Mouse (Mus musculus): ENCODE results near the gene Hsd11b1. TPM values are rescaled to one million over a fixed set of nuclear protein-coding genes. Genes with fewer than 3 reads are reported as not detected.

Hsd11b1 gene
- total RNA-seq, 2 experiments from 2014 or later, result 11.5 to 58.0 TPM

GRCm38 (mm10) chr1:193252616-193253015 lies 11.3 kb downstream of the Hsd11b1 start:
- no peak for ATAC-seq (replicated peaks; ENCODE audit: low FRiP score, poor library complexity, severe bottlenecking)

- no peak for ATAC-seq (replicated peaks; ENCODE audit: low FRiP score, poor library complexity, severe bottlenecking)
Observed at GRCm38 (mm10) chr1:193251386-193251785, 12.5 kb downstream of the Hsd11b1 start.

GRCm38 (mm10) chr1:193250026-193250425 lies 13.8 kb downstream of the Hsd11b1 start:
- no peak for ATAC-seq (replicated peaks; ENCODE audit: low FRiP score, poor library complexity, severe bottlenecking)

- ATAC-seq (replicated peaks; ENCODE audit: low FRiP score, poor library complexity, severe bottlenecking), result no peak
Observed at GRCm38 (mm10) chr1:193244235-193244634, 19.6 kb downstream of the Hsd11b1 start.

GRCm38 (mm10) chr1:193243571-193244193 lies 20.2 kb downstream of the Hsd11b1 start:
- no peak for ATAC-seq (replicated peaks; ENCODE audit: low FRiP score, poor library complexity, severe bottlenecking)

- no peak for ATAC-seq (replicated peaks; ENCODE audit: low FRiP score, poor library complexity, severe bottlenecking)
Observed at GRCm38 (mm10) chr1:193242863-193243262, 21.0 kb downstream of the Hsd11b1 start.

- ATAC-seq (replicated peaks; ENCODE audit: low FRiP score, poor library complexity, severe bottlenecking), result no peak; the same call in 1 of the 2 replicates
Observed at GRCm38 (mm10) chr1:193242238-193242637, 21.6 kb downstream of the Hsd11b1 start.

GRCm38 (mm10) chr1:193241436-193241835 lies 22.4 kb downstream of the Hsd11b1 start:
- no peak for ATAC-seq (replicated peaks; ENCODE audit: low FRiP score, poor library complexity, severe bottlenecking)

GRCm38 (mm10) chr1:193238426-193238825 lies 25.4 kb downstream of the Hsd11b1 start:
- no peak for ATAC-seq (replicated peaks; ENCODE audit: low FRiP score, poor library complexity, severe bottlenecking)

- ATAC-seq (replicated peaks; ENCODE audit: low FRiP score, poor library complexity, severe bottlenecking), result no peak
Observed at GRCm38 (mm10) chr1:193234930-193235329, 28.9 kb downstream of the Hsd11b1 start.

GRCm38 (mm10) chr1:193234130-193234645 lies 29.7 kb downstream of the Hsd11b1 start:
- ATAC-seq (replicated peaks; ENCODE audit: low FRiP score, poor library complexity, severe bottlenecking), result no peak

GRCm38 (mm10) chr1:193232732-193233131 lies 31.1 kb downstream of the Hsd11b1 start:
- no peak for ATAC-seq (replicated peaks; ENCODE audit: low FRiP score, poor library complexity, severe bottlenecking)

- no peak for ATAC-seq (replicated peaks; ENCODE audit: low FRiP score, poor library complexity, severe bottlenecking)
Observed at GRCm38 (mm10) chr1:193230935-193231334, 32.9 kb downstream of the Hsd11b1 start.

GRCm38 (mm10) chr1:193230531-193230930 lies 33.3 kb downstream of the Hsd11b1 start:
- no peak for ATAC-seq (replicated peaks; ENCODE audit: low FRiP score, poor library complexity, severe bottlenecking)

- no peak for ATAC-seq (replicated peaks; ENCODE audit: low FRiP score, poor library complexity, severe bottlenecking)
Observed at GRCm38 (mm10) chr1:193229570-193229969, 34.3 kb downstream of the Hsd11b1 start.

GRCm38 (mm10) chr1:193227537-193227936 lies 36.3 kb downstream of the Hsd11b1 start:
- no peak for ATAC-seq (replicated peaks; ENCODE audit: low FRiP score, poor library complexity, severe bottlenecking)

- ATAC-seq (replicated peaks; ENCODE audit: low FRiP score, poor library complexity, severe bottlenecking), result no peak
Observed at GRCm38 (mm10) chr1:193226724-193227522, 37.0 kb downstream of the Hsd11b1 start.

GRCm38 (mm10) chr1:193226114-193226513 lies 37.8 kb downstream of the Hsd11b1 start:
- no peak for ATAC-seq (replicated peaks; ENCODE audit: low FRiP score, poor library complexity, severe bottlenecking)

GRCm38 (mm10) chr1:193225531-193225930 lies 38.3 kb downstream of the Hsd11b1 start:
- ATAC-seq (replicated peaks; ENCODE audit: low FRiP score, poor library complexity, severe bottlenecking), result no peak

GRCm38 (mm10) chr1:193220408-193220807 lies 43.5 kb downstream of the Hsd11b1 start:
- ATAC-seq (replicated peaks; ENCODE audit: low FRiP score, poor library complexity, severe bottlenecking), result no peak

GRCm38 (mm10) chr1:193216000-193216399 lies 47.9 kb downstream of the Hsd11b1 start:
- no peak for ATAC-seq (replicated peaks; ENCODE audit: low FRiP score, poor library complexity, severe bottlenecking)

Data from erythroblast, adult 5-6 weeks (primary cell).